Mouse (Mus musculus) kidney, postnatal 4 days (tissue): ENCODE results near the gene Col16a1.
A peak's percentile ranks its signal among the peaks of the same experiment; 100 is the strongest.

ENCODE experiments used
- DNase-seq, 2 experiments: peaks; one replicate each; pipeline ENCODE4 v3.0.0; 2021; ENCODE audit warnings: mixed read lengths in 2 of 2

The Col16a1 gene

GRCm38 (mm10) chr4:130047331-130048202 is at the start of gene Col16a1:
Gene Col16a1 (plus strand): TSS chr4:130047840.
- DNase-seq: peak; percentile 95 to 97

GRCm38 (mm10) chr4:129998124-129998523 is 49.5 kb upstream of the Col16a1 start:
- DNase-seq: no peak

- DNase-seq: peak in 1 of 2 experiments; percentile 30
Measured at GRCm38 (mm10) chr4:130001710-130002109, 45.9 kb upstream of the Col16a1 start.

- DNase-seq: peak; percentile 64 to 74
Measured at GRCm38 (mm10) chr4:130002157-130002556, 45.5 kb upstream of the Col16a1 start.

- DNase-seq: peak; percentile 48 to 60
Measured at GRCm38 (mm10) chr4:130005593-130005992, 42.0 kb upstream of the Col16a1 start.

- DNase-seq: peak; percentile 34 to 56
Measured at GRCm38 (mm10) chr4:130006533-130006932, 41.1 kb upstream of the Col16a1 start.

GRCm38 (mm10) chr4:130009043-130009442 is 38.6 kb upstream of the Col16a1 start:
- DNase-seq: no peak

GRCm38 (mm10) chr4:130010723-130011122 is 36.9 kb upstream of the Col16a1 start:
- no peak for DNase-seq

GRCm38 (mm10) chr4:130012234-130012633 is 35.4 kb upstream of the Col16a1 start:
- DNase-seq: no peak

- DNase-seq: no peak
Measured at GRCm38 (mm10) chr4:130013111-130013510, 34.5 kb upstream of the Col16a1 start.

GRCm38 (mm10) chr4:130016010-130016409 is 31.6 kb upstream of the Col16a1 start:
- no peak for DNase-seq

- DNase-seq: no peak
Measured at GRCm38 (mm10) chr4:130017036-130017674, 30.5 kb upstream of the Col16a1 start.

- DNase-seq: no peak
Measured at GRCm38 (mm10) chr4:130022952-130023351, 24.7 kb upstream of the Col16a1 start.

GRCm38 (mm10) chr4:130023511-130024231 is 24.0 kb upstream of the Col16a1 start:
- DNase-seq: no peak

- peak; percentile 61 to 65 for DNase-seq
Measured at GRCm38 (mm10) chr4:130025544-130025943, 22.1 kb upstream of the Col16a1 start.

GRCm38 (mm10) chr4:130031146-130031545 is 16.5 kb upstream of the Col16a1 start:
- DNase-seq: no peak

GRCm38 (mm10) chr4:130033496-130033895 is 14.1 kb upstream of the Col16a1 start:
- DNase-seq: no peak

GRCm38 (mm10) chr4:130036112-130036511 is 11.5 kb upstream of the Col16a1 start:
- peak; percentile 72 to 75 for DNase-seq

- DNase-seq: peak; percentile 82 to 87
Measured at GRCm38 (mm10) chr4:130036573-130037401, 10.9 kb upstream of the Col16a1 start.

- no peak for DNase-seq
Measured at GRCm38 (mm10) chr4:130039351-130039750, 8.3 kb upstream of the Col16a1 start.

GRCm38 (mm10) chr4:130041076-130041475 is 6.6 kb upstream of the Col16a1 start:
- DNase-seq: no peak

GRCm38 (mm10) chr4:130044211-130044610 is 3.4 kb upstream of the Col16a1 start:
- no peak for DNase-seq
